Mouse (Mus musculus): ENCODE data around the gene Gm27179.
"Not testable (repeated sequence)": the region's sequence is repeated elsewhere in the genome, so short reads cannot be mapped to it uniquely, and the experiment has no call there.

Gm27179 gene

DNA sequence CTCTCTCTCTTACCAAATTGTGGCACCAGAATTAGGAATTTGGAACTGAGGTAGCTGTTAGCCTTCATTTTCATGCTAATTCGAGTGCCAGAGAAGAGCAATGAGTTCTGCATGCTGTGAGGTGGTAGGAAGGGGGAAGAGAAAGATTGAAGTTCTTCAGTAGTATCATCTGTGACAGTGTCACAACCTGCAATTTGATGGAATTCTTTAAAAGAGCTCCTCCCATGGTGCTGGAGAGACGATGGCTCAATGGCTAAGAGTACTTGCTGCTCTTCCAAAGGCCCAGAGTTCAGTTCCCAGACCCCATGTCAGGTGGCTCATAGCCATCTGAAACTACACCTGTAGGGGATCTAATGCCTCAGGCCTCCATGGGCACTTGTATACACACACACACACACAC is at the start of gene Gm27179:
Gene Gm27179, minus strand, starts transcription at position 101 of the 400 bp plus-strand sequence.
- not testable (repeated sequence) for DNase-seq (ENCODE audit: low read depth, low spot score)

DNA sequence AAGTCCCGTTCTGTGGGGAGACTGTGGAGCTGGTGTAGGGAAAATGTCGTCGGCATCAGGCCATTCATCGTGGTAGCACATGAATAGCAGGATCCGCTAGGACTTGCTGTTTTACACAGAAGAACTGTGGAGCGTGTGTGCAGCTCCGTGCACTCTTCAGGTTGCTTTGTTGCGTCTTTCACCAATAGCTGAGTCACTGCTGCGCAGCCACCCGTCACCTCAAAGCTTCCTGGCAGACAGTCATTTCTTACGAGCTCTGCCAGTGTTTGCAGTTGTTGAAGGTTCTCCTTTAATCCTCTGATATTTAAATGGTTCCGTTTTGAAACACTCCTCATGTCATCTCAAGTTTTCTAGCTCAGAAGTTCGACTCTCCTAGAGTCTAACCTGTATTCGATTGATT is 45.2 kb upstream of the Gm27179 start:
- DNase-seq (ENCODE audit: low read depth, low spot score) = not testable (repeated sequence)

DNA sequence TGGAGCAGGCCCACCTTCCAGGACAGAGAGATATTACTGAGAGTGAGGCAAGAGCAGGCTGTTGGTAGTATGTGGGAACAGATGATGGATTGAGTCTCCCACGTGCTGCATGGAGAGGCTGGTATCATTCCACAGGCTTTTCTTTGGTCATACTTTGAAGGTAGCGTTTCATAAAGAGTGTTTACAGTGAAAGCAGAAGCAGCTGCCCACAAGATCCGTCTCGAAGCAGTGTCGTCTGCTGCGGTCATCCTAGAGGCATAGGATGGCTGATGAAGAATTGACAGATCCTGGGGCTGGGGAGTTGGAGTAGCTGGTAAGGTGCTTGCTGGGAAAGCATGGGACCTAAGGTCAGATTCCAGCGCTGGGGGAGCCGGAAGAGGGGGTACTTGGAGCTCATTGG is 44.5 kb upstream of the Gm27179 start:
- DNase-seq (ENCODE audit: low read depth, low spot score) = not testable (repeated sequence)

DNA sequence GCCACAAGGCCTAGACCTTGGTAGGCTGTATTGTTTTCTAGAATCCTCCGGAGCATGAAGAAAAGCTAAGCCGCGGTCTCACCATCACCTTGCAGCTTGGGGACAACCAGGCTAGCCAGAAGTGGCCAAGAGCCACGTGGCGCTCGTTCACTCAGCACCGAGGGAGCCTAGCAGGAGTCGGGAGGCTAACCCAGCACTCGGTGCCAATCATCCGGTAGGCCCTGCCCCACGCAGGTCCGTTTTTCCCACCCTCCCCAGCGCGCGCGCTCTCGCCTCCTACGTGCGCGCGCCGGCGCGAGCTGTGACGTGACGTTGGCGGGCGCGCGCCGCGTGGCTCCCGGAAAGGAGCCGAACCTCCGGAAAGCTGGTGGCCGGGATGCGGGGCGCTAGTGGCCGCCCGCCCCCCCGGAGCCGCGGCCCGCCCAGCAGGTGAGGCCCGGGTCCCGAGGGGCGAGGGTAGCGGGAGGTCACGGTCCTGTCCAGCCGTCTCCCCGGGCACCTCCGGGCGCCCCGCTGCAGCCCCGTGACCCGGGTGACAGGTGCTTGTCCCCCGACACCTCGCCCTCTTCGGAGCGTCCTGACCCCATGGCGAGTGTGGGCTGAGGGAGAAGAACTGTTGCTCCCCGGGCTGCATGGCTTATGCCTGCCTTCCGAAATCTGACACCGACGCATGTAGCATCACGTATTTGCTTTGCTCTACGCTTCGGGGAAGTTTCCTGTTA is 42.9 kb upstream of the Gm27179 start, which contains the start of gene Entpd4b:
Gene Entpd4b, plus strand, starts transcription at position 315 of the 722 bp plus-strand sequence.
- not testable (repeated sequence) for DNase-seq (ENCODE audit: low read depth, low spot score)

DNA sequence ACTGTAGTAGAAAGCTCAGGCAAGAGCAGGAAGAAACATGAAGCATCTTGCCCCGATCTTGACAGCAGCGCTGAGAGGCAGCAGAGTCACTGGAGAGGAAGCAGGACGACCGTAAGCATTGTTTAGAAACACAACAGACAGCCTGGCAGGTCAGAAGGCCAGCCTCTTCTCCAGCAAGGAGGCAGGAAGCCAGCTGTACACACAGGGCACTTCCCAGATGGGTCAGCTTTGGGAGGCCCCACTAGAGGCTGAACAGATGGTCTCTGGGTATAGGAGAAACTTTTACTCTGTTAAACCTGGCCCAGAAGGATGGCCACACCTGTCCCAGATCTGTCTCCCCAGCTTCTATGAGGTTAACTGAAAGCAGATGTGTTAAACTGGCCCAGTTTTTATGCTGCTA is 35.0 kb upstream of the Gm27179 start:
- DNase-seq (ENCODE audit: low read depth, low spot score) = not testable (repeated sequence)

DNA sequence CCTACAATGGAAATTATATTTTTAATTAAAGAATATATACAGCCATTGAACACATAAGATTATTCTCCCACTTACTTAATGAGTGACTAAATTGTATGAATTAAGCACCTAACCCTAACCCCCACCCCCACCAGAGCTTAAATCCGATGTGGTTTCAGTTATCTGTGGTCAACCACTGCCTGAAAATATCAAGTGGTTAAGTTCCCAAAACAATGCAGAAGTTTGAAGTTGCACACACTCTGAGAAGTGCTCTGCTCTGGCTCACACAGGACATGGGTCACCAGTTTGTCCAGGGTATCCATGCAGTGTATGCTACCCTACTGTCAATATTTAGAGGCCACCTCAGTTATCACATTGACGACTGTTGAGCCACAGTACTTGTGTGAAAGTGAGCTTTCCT is 32.7 kb upstream of the Gm27179 start:
- DNase-seq (ENCODE audit: low read depth, low spot score) = not testable (repeated sequence)

DNA sequence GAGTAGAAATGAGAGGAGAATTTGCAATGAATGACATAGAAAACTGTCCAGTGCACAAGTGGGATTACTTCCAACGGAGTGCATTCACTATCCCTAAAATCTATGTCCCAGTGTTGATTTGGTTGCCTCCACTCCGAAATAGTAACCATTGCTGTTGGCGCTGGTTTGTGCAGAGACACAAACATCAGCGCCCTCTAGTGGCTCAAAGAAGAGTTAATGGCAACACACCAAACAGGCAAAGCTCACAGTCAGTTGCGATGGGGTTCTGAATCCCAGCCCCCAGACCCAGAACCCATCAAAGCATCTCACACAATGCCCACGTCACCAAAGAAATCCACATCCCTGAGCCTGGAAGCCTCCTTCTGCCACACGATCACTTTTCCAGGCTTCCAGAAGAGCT is 31.7 kb upstream of the Gm27179 start:
- not testable (repeated sequence) for DNase-seq (ENCODE audit: low read depth, low spot score)

DNA sequence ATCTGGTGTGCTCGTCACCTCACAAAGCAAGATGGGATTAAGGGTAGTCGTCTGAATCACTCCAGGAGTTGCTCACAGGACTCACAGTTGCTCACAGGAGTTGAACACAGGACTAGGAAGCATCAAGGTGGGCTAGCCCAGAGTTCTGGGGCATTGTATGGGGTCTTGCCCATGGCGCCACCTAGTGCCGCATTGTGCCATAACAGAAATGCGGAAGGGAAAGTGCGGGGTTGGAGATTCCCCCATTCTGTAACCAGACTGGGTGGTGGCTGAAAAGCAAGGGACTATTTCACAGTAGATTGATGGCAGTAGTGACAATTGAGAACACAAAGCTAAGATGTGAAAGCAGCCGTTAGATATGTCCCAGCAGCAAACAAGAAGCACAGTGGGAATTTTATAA is 30.3 kb upstream of the Gm27179 start:
- DNase-seq (ENCODE audit: low read depth, low spot score) = not testable (repeated sequence)

DNA sequence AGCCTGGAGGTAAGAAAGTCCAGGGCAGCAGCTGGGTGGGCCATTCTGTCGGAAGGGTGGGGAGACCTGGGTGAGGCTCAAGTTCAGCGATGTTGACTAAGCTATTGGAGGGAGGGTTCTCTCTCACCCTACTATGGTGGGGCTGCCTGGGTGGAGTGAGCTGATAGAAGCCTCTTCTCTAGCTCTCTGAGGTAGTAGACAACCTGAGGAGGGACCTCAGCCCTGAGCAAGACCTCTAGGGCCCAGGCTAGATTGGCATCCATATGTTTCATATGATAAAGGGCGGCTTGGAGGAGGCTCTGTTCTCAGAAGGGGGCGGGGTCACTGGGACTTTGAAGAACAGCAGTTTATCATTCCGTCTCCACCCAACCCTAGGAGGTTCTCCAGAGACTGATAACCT is 27.8 kb upstream of the Gm27179 start:
- not testable (repeated sequence) for DNase-seq (ENCODE audit: low read depth, low spot score)

DNA sequence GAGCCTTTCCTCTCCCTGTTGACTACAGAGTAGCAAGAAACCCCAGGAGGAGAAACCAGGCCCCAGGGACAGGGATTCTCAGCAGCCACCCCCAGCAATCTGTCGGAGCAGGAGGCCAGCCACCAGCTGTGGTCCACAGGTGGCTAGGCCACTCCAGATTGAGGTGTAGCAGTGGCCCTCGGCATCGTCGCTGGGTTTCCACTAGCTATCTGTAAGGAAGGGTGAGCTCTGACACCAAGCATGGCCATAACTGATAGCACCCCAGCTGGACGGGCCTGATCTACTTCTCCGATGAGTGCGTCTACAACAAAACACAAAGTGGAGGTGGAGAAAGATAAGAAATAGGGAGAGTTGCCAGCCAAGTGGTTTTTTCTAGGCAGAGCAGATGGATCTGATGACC is 24.2 kb upstream of the Gm27179 start:
- DNase-seq (ENCODE audit: low read depth, low spot score) = not testable (repeated sequence)

DNA sequence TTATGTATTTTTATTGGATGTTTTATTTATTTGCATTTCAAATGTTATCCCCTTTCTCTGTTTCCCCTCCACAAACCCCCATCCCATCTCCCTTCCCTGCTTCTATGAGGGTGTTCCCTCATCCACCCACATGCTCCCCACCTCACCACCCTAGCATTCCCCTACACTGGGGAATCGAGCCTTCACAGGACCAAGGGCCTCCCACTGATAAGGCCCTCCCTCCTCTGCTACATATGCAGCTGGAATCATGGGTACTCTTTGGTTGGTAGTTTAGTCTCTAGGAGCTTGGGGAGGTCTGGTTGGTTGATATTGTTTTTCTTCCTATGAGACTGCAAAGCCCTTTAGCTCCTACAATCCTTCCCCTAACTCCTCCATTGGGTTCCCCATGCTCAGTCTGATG is 13.9 kb upstream of the Gm27179 start:
- not testable (repeated sequence) for DNase-seq (ENCODE audit: low read depth, low spot score)

DNA sequence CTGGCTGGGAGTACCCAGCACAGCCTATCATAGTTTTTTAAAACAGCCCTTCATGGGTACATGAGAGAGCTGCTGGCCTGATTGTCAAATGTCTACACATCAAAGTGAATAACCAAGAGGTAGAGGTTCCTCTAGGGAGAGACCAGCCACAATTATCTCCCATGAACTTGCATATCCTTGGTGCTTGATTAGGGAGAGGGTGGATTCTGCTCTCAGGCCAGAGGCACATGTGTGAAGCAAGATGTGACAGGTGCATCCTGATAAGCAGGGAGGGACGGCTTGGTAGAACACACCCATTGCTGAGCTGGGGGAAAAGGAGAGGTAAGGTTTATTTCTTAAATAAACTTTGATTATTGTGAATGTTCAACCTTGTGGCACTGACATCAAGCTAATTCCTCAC is 10.7 kb upstream of the Gm27179 start:
- DNase-seq (ENCODE audit: low read depth, low spot score) = not testable (repeated sequence)

DNA sequence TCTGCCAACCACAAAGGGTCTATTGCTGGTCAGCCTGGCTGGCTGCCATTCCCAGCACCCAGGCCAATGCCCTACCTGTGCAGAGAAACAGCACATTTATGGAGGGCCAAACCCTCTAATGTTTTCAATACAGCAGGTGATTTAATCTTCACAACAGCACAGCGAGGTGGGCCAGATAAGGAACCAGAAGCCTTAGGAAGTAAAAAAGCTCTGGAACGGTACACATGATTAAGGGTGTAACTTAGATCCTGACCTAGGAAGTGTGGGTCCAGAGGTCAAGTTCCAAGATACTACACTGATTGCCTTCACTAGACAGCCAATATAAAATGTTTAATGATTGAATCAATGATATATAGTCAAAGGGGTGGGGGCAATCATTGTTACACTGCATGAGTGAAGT is 8.5 kb upstream of the Gm27179 start:
- not testable (repeated sequence) for DNase-seq (ENCODE audit: low read depth, low spot score)

DNA sequence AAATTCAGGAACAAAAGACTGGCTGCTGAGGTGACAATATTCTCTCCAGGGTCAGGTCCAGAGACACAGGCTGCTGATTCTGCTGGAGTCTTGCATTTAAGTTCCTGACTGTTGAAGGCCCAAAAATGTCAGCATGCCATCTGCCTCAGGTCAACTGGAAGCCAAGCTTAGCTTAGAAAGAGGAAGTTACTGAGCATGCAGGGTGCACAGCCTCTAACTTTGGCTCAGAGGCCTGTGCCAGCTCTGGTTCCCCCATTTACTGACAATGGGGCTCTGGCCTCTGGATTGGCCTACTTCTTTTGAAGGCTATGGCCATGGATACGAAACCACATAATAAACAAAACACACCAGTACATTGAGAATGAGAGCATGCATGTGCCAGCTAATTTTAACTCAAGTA is 5.3 kb downstream of the Gm27179 start:
- not testable (repeated sequence) for DNase-seq (ENCODE audit: low read depth, low spot score)

DNA sequence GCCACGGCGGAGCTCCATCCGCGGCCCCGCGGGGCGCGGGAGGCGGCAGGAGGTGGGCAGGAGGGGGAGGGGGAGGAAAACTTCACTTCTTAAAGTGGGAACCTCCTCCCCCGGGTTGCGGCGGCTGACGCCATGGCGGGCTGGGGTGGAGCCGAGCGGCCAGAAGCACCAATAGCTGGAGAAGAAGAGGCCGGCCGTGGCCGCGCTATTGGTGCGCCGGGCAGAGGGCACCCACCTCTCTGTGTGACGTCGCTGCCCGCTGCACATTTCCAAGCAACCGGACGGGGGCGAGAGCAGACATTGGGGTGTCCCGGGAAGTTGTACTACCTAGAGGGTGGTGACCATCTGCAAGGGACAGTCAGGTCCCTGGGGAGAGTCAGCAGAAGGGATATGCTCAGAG is 9.2 kb downstream of the Gm27179 start, which contains the start of gene Gm16867:
Gene Gm16867, minus strand, starts transcription at position 189 of the 400 bp plus-strand sequence.
- not testable (repeated sequence) for DNase-seq (ENCODE audit: low read depth, low spot score)

DNA sequence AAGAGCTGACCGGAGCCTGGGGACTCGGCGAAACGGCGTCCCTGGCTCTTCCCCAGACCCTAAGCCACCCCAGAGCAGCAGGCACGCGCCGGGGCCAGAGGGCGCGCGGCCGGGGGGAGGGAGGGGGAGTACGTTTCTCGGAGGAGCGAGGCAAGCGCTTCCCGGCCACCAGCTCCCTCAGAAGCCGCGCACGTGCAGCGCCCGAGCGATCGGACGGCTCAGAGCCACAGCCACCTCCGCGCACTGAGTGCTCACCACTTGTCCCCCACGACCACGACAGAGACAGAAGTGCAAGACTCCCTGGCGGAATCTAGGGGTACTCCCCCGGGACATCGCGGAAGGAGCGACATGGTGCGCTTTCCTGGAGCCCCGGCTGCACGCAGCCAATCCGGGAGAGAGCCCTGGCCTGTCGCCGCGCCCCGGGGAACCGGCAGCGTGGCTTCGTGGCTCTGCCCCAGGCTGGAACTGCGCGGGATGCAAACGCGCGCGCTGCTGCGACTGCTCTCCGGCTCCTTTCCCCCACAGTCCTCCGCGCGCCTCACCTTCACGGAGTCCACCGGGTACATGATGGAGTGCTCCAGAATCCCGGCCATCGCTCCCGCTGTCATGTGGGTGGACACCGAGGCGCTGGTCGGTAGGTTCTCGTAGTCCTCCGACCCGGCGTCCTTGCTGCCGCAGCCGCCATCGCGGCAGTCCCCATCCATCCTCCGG is 9.8 kb downstream of the Gm27179 start:
- not testable (repeated sequence) for DNase-seq (ENCODE audit: low read depth, low spot score)

DNA sequence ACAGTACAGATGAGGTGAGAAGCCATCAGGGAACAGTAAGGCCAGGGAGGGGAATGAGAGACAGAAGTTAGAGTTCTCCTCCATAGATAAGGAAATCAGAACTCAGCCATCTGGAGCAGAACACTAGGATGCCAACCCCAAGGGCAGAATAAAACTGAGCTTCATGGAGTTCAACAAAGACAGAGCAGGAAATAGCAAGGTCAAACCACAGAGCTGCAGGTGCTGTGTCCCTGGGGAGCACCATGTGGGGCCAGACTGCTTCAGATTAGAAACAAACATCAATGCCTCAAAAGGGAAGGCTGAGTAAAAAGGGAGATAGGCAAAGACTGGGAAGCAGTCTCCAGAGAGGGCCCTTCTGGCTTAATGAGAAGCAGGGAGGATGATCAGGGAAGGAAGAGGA is 16.1 kb downstream of the Gm27179 start:
- DNase-seq (ENCODE audit: low read depth, low spot score) = not testable (repeated sequence)

DNA sequence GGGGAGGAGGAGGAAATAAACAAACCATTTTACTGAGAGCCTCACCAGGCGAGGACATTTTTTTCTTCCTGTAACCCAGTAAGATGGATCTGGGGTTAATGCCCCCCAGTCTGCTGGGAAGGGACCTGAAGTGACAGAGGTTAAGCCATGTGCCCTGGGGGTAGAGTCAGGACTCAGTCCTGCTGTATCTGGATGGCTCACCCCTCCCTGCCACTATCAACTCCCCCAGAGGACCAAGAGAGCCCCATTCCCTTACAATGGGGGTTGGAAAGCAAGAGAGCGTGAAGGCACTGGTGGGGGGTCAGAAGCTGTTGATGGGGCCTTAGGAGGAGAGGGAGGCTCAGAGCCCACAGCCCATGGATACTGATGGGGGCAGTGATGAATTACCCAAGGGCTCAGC is 17.4 kb downstream of the Gm27179 start:
- not testable (repeated sequence) for DNase-seq (ENCODE audit: low read depth, low spot score)

DNA sequence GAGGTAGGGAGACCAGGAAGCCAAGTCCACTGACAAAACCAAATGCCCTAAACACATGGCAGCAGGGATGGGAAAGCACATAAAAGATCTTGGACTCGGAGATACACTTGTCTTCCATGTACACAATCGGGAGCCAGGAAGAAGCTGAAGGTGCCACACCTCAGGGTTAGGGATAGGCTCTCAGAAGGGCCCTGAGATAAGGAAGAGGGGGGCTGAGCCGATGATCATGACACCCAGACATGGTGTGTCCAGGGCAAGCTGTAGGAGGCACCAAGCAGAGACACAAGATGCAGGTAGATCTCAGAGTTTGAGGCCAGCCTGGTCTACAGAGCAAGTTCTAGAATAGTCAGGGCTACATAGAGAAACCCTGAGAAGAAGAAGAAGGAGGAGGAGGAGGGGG is 17.8 kb downstream of the Gm27179 start:
- DNase-seq (ENCODE audit: low read depth, low spot score) = not testable (repeated sequence)

DNA sequence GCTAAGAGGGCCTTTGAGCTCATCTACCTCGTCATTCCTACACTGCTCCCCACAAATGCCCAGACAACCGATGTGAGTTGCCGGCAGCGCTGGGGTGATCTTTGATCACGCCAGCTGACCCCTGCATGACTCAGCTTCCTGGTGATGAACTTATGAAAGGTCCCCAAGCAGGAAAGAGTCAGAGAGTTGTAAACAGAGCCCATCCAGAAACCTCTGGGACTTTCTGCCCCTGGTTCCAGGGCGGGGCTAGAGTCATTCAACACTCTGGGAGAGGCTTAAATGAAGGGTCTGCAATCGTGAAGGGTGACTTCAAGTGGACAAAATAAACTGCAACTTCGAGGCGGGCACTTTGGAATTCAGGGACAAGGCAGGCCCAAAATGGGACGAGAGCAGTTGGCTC is 24.3 kb downstream of the Gm27179 start:
- DNase-seq (ENCODE audit: low read depth, low spot score) = not testable (repeated sequence)

DNA sequence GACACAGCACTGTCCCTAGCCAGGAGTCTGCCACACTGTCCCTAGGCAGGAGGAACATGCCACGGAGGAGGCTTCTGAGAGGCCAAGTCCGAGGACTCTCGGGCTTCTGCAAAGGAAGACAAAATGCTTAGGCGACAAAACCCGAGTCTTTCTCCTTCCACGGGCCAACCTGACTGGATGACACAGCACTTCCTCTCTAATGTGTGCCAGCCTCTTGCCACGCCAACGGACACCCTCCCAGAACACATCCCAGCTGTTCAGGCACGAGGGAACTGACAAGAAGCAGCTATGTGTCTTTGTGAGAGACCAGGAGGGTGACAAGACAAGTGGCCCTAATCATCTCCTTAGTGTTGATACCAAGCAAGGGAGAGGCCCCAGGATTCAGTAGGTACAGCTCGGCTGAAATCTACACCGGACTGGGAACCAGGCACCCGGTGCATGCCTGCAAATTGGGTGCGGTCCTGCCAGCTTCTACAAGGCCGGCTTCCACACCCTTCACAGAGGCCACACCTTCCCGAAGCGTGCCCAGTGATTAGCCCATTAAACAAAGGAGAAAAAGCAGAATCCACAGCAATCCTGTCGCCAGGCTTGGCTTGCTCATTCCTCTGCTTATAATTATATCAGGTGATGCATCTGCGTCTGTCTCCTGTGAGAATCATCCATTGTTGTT is 26.7 kb downstream of the Gm27179 start:
- DNase-seq (ENCODE audit: low read depth, low spot score) = not testable (repeated sequence)

Data from retina, postnatal 7 days (tissue).